10 mouse cellular contexts compared by ENCODE assay signal in genomic region chr11:113056824-113057223, GRCm38 (mm10).
DNase-seq lines count a peak whose midpoint lies in the region; ATAC-seq lines count a peak whose summit lies in the region.
"Had no signal": no experiment of that assay in that cellular context is flagged by ENCODE, and none has a peak within 500 bp of the region (broad histone marks: within the 10 kb centered on the region; RNA-seq: fewer than 3 reads in every experiment).

No protein-coding gene starts in this region.

- no peak overlapping the region for H3K4me2 ChIP-seq in hindbrain, embryonic 11.5 days (replicated peaks; ENCODE audit: low read depth, low read length)
- H3K4me2 ChIP-seq in forebrain, embryonic 13.5 days = peak overlapping the region; percentile 16; the same call in 1 of the 2 replicates
- no peak overlapping the region for H3K4me2 ChIP-seq in stomach, embryonic 14.5 days (replicated peaks; ENCODE audit: low read depth, low read length)
- H3K4me2 ChIP-seq: liver, embryonic 13.5 days had no signal

- no peak for DNase-seq in hindbrain, embryonic 10.5 days (ENCODE audit: low spot score)
- no peak for DNase-seq in hindbrain, embryonic 11.5 days (ENCODE audit: low spot score)
- peak; percentile 49 for DNase-seq in cerebellum, adult 11-12 months
- peak; percentile 42 to 66 for DNase-seq in layer of hippocampus, adult 8-10 months (ENCODE audit: low spot score in 2 of 2)
- DNase-seq in gastrocnemius, postnatal 4 days (ENCODE audit: low spot score in 2 of 2) = no peak
- no peak for DNase-seq in thymus, postnatal 36 days
- DNase-seq: liver, embryonic 13.5 days had no signal

- H3K9ac ChIP-seq in hindbrain, embryonic 11.5 days (ENCODE audit: low read depth, low read length) = no peak overlapping the region
- H3K9ac ChIP-seq in forebrain, embryonic 13.5 days = no peak overlapping the region
- H3K9ac ChIP-seq in stomach, embryonic 14.5 days (replicated peaks; ENCODE audit: low read depth, low read length) = no peak overlapping the region
- H3K9ac ChIP-seq: liver, embryonic 13.5 days had no signal

- 0 out of 2 replicates have a peak, but pooled peaks cover 6% of the 10 kb centered on the region for H3K36me3 ChIP-seq in hindbrain, embryonic 10.5 days
- no peaks in the 10 kb centered on the region for H3K36me3 ChIP-seq in hindbrain, embryonic 11.5 days (ENCODE audit: control insufficient read depth, insufficient read depth, low read length)
- H3K36me3 ChIP-seq in forebrain, embryonic 13.5 days (ENCODE audit: poor library complexity, severe bottlenecking) = 0 out of 2 replicates have a peak, but pooled peaks cover 4% of the 10 kb centered on the region
- no peaks in the 10 kb centered on the region for H3K36me3 ChIP-seq in stomach, embryonic 14.5 days (ENCODE audit: control insufficient read depth, insufficient read depth, low read length)
- H3K36me3 ChIP-seq: liver, embryonic 13.5 days had no signal

- peaks cover 33% of the 10 kb centered on the region for H3K4me1 ChIP-seq in hindbrain, embryonic 10.5 days (replicated peaks)
- 0 out of 2 replicates have a peak, but pooled peaks cover 4% of the 10 kb centered on the region for H3K4me1 ChIP-seq in hindbrain, embryonic 11.5 days (replicated peaks; ENCODE audit: control insufficient read depth, insufficient read depth, low read length)
- peaks cover 24% of the 10 kb centered on the region for H3K4me1 ChIP-seq in forebrain, embryonic 13.5 days
- peaks cover 13% of the 10 kb centered on the region for H3K4me1 ChIP-seq in stomach, embryonic 14.5 days (ENCODE audit: control insufficient read depth, insufficient read depth, low read length)

- H3K9me3 ChIP-seq in hindbrain, embryonic 10.5 days = no peaks in the 10 kb centered on the region
- no peaks in the 10 kb centered on the region for H3K9me3 ChIP-seq in hindbrain, embryonic 11.5 days (ENCODE audit: control insufficient read depth, low read length)
- H3K9me3 ChIP-seq in forebrain, embryonic 13.5 days (replicated peaks) = no peaks in the 10 kb centered on the region
- no peaks in the 10 kb centered on the region for H3K9me3 ChIP-seq in stomach, embryonic 14.5 days (ENCODE audit: control insufficient read depth, low read depth, low read length)
- H3K9me3 ChIP-seq: liver, embryonic 13.5 days had no signal

- H3K27ac ChIP-seq in hindbrain, embryonic 10.5 days = peak overlapping the region; percentile 79
- H3K27ac ChIP-seq in hindbrain, embryonic 11.5 days (ENCODE audit: low read depth, low read length) = no peak overlapping the region
- peak overlapping the region; percentile 78 for H3K27ac ChIP-seq in forebrain, embryonic 13.5 days
- peak overlapping the region; percentile 21; the same call in 1 of the 2 replicates for H3K27ac ChIP-seq in stomach, embryonic 14.5 days (ENCODE audit: low read length)
- H3K27ac ChIP-seq: liver, embryonic 13.5 days had no signal

- WGBS in hindbrain, embryonic 10.5 days = 45% methylated on average over 5 of the region's 5 CpGs
- WGBS in hindbrain, embryonic 11.5 days = 31% methylated on average over 5 of the region's 5 CpGs
- WGBS in forebrain, embryonic 13.5 days = 7% methylated on average over 5 of the region's 5 CpGs
- 18% methylated on average over 5 of the region's 5 CpGs for WGBS in stomach, embryonic 14.5 days

- H3K4me3 ChIP-seq in hindbrain, embryonic 10.5 days = no peak overlapping the region
- no peak overlapping the region for H3K4me3 ChIP-seq in hindbrain, embryonic 11.5 days (ENCODE audit: low read depth, low read length)
- H3K4me3 ChIP-seq in forebrain, embryonic 13.5 days = no peak overlapping the region
- H3K4me3 ChIP-seq in stomach, embryonic 14.5 days (ENCODE audit: low read depth, low read length) = no peak overlapping the region
- H3K4me3 ChIP-seq: erythroblast, embryonic 14.5 days; liver, embryonic 13.5 days had no signal

- no peaks in the 10 kb centered on the region for H3K27me3 ChIP-seq in hindbrain, embryonic 10.5 days (ENCODE audit: insufficient read depth, poor library complexity, severe bottlenecking)
- no peaks in the 10 kb centered on the region for H3K27me3 ChIP-seq in hindbrain, embryonic 11.5 days (ENCODE audit: control insufficient read depth, insufficient read depth, low read length)
- no peaks in the 10 kb centered on the region for H3K27me3 ChIP-seq in forebrain, embryonic 13.5 days
- H3K27me3 ChIP-seq in stomach, embryonic 14.5 days (ENCODE audit: control insufficient read depth, insufficient read depth, low read length) = no peaks in the 10 kb centered on the region
- H3K27me3 ChIP-seq: liver, embryonic 13.5 days had no signal

- no peak for ATAC-seq in hindbrain, embryonic 11.5 days (ENCODE audit: low FRiP score)
- ATAC-seq in forebrain, embryonic 13.5 days = peak; percentile 85
- ATAC-seq in stomach, embryonic 14.5 days (ENCODE audit: insufficient number of reproducible peaks, insufficient read depth, low FRiP score, low read depth) = no peak

Comparison
In these comparisons a context has a peak if more than half of its experiments do, and no peak if none do; other contexts are left out.
1. DNase-seq: peak in cerebellum, adult 11-12 months (single experiment) and layer of hippocampus, adult 8-10 months (2 of 2); none in hindbrain, embryonic 10.5 days (single experiment), hindbrain, embryonic 11.5 days (single experiment), gastrocnemius, postnatal 4 days (0 of 2) and thymus, postnatal 36 days (0 of 2).